Mouse (Mus musculus) lung, postnatal 4 days (tissue): ENCODE results near the gene Zfp961.
"Not testable (repeated sequence)": the region's sequence is repeated elsewhere in the genome, so short reads cannot be mapped to it uniquely, and the experiment has no call there.

Source experiments
- DNase-seq, 2 experiments: peaks; one replicate each; pipeline ENCODE4 v3.0.0; 2021

Zfp961 gene

GRCm38 (mm10) chr8:72019816-72020215, 69.0 kb downstream of the Zfp961 start:
- no peak for DNase-seq

- DNase-seq: peak; percentile 34 to 55
These were observed 74.0 kb downstream of the Zfp961 start for GRCm38 (mm10) chr8:72024886-72025285.

- peak in 1 of 2 experiments; percentile 54 for DNase-seq
These were observed 82.1 kb downstream of the Zfp961 start for GRCm38 (mm10) chr8:72032926-72033325.

GRCm38 (mm10) chr8:72040918-72041317, 90.1 kb downstream of the Zfp961 start, which contains the start of gene Olfr372:
Olfr372 (plus strand) TSS chr8:72041218.
- not testable (repeated sequence) for DNase-seq

DNA sequence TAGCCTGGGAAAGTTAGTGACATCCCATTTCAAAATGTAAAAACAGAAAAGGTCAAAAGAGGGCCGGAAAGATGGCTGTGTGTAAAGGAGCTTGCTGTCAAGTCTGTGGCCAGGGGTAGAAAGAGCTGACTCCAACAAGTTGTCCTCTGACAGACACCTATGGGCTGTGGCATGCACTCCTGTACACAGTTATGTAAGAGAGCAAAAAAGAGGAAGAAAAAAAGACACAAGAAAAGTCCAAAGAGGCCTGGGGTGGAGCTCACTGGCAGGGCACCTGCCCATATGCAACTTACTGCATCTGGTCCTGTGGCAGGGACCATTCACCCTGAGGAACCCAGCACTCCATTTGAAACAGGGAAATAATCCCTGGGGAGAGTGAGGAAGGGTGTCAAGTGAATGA, 91.7 kb downstream of the Zfp961 start:
- no peak for DNase-seq
